Mouse (Mus musculus): ENCODE data around the gene Pla2g5.

- TF ChIP-seq CTCF (IDR thresholded peaks at IDR 0.05; ENCODE audit: control insufficient read depth, insufficient read depth, insufficient replicate concordance, low read depth, low read length) (no peak), POLR2A (IDR thresholded peaks at IDR 0.05; ENCODE audit: control insufficient read depth, low read depth, low read length) (no peak)
Observed at GRCm38 (mm10) chr4:138868666-138869065, 5.4 kb upstream of the Pla2g5 start.
